Mouse (Mus musculus) heart, postnatal 0 days (tissue): ENCODE data around the gene Gm11492.

ENCODE experiments used
- CTCF ChIP-seq: IDR thresholded peaks from 2 replicates; pipeline ENCODE4 v1.5.1; 2016; ENCODE audit warnings: antibody characterized with exemption, control low read depth, low read depth
- EP300 ChIP-seq: IDR thresholded peaks from 2 replicates; pipeline ENCODE4 v1.6.1; 2016; ENCODE audit warnings: antibody characterized with exemption, low read depth

DNA sequence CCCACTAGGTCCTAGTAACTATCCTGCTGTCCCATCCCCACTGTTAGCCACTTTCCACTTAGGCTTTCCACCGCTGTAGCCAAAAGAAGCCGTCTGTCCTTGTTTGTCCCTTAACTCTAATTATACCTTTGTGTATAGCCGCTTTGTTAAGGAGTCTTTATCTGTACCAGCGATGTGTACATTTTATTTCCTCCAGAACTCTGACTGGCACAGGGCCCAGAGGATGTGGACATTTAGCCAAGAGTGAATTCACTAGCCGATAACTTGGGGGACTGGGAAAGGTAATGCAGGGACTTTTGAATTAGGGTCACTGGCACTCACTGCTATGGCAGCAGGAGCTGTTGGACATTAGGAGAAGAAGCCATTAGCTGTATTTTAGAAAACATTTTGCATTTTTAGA, 12.1 kb upstream of the Gm11492 start:
- TF ChIP-seq CTCF (no peak), EP300 (no peak)
